Mouse (Mus musculus) lung, postnatal 0 days (tissue): ENCODE measurements around the gene Ptger2.

ENCODE experiments used
- CTCF ChIP-seq: IDR thresholded peaks from 2 replicates; pipeline ENCODE4 v1.5.1; 2016; ENCODE audit warnings: antibody characterized with exemption, mild to moderate bottlenecking
- EP300 ChIP-seq: IDR thresholded peaks from 2 replicates; pipeline ENCODE4 v1.6.1; 2016; ENCODE audit warnings: antibody characterized with exemption, mild to moderate bottlenecking, control low read depth

DNA sequence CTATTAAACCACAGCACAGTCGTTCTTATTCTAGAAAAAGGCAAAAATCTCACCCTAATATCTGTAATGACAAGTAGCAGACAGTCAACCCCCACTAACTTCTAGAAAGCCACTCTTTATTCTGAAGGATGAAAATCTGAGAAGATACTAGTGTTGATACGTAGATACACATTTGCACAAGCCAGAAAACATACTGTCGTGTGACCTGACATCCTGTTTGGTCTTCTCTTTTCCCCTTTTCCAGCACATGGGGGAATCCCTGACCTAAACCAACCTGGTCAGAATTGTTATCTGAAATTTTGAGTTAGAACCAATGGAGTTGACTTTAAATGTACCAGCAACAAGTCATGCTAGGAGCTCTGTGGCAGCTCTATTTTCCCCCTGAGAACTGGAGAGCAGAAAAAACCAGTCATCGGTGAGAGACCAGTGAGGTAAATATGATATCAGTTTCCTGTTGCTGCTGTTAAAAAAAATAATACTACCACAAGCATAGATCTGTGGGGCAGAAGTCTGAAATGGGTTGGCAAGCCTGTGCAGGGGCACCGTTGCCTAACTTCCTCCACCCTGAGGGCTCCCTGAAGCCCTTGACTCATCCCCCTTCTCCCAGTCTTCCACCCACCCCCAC is 53.0 kb downstream of the Ptger2 start:
- TF ChIP-seq CTCF (no peak), EP300 (no peak)
